Mouse (Mus musculus): ENCODE data around the gene Dmap1.

Dmap1 gene

DNA sequence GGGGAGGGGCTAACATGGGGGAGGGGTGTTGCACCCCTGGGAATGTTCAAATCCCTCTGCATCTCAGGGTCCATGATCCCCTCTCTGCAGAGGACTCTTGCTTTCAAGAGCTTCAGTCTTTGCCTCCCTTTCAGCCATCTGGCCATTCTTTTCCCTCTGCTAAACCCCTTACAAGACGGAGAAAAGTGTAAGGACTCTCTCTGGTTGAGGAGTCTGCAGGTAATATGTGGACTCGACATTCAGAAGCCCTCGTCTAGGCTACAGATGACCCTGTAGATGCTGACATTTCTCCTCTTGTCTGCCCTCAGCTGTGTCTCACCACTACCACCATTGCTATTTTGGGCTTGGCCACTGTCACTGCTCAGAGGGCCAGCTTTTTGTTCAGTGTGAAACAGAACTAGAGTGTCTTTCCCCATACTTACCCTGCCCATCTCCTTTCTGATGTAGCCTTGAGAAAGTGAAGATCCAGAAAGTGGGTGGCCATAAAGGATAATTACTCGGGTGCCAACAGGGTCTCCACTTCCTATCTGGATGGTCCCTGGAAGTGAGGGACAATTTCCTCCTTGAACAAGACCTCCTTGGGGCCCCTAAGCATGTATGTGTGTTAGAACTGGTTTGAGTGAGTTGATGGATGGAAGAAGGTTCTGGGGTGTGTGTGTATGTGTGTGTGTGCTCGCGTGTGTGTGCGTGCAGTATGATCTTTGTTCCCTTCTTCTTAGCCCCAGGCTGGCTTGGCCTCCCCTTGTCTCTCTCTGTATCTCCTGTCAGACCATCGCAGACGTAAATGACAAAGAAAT, 27.2 kb downstream of the Dmap1 start:
- DNase-seq, result no peak

DNA sequence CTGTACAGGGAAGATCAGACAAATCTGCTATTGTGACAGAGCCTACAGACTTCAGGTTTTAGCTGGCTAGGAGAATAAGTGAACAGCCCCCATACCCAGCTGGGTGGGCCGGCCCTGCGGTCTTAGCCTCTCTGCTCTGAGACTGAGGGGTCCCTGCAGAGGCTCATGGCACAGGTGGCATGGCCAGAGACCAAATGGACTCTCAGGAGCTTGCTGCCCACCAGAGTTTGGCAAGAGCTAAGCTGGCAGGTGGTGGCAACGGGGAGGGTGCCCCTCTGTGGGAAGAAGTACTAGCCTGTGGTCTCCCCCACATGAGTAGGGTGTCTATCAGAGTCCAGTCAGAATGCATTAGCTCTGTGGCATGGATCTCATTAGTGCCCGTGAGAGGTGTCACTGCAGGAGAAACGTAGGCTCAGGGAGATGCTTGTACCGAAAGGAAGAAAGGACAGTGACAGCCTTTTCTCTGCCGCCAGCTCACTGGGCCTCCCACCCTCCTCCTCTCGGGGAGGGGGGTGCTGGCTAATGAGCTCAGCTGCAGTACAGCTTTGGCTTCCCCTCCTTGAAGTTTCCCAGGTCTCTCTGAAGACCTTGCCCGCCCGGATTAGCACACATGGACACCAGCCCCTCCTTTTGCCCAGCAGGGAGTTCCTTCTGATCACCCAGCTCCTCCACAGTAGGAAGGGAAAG, 27.9 kb downstream of the Dmap1 start:
- no peak for DNase-seq

DNA sequence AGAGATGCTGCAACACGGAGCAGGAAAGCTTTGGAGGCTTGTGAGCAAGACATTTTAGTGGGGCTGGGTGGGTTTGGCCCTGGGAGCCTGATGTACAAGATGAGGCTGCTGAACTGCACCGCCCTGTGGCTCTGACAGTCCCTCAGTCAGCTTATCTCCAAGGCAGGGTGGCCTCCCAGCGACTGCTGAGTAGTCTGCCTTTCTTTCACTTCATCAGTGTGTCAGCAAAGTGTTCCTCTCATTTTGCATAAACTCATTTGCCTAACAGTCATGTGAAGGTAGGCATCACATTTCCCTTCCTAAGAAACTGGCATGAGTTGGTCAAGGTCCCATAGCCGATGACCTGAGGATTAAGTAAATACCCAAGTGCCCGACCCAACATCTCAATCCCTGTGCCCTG, 29.3 kb downstream of the Dmap1 start:
- no peak for DNase-seq

DNA sequence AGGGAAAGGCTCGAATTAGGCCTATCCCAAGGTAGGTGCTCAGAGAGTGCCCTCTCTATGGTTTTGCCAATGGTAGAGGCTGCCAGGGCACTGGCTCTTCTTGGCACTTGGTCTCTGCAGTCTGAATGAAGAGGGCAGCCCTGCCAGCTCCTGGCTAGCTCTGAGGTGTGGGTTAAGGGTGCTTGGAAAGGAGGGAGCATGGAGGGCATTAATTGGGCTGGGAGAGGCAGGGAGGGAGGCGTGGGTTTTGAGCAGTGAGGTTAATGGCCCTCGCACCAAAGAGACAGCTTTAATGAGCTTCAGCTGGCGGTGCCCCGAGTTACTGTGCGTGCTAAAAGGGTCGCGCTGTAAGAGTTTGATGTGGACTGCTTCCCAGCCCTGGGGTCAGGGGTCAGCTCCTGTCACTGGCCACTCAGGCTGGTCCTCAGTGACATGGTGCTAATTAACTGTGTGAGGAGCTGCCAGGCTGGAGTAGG, 30.4 kb downstream of the Dmap1 start:
- no peak for DNase-seq

DNA sequence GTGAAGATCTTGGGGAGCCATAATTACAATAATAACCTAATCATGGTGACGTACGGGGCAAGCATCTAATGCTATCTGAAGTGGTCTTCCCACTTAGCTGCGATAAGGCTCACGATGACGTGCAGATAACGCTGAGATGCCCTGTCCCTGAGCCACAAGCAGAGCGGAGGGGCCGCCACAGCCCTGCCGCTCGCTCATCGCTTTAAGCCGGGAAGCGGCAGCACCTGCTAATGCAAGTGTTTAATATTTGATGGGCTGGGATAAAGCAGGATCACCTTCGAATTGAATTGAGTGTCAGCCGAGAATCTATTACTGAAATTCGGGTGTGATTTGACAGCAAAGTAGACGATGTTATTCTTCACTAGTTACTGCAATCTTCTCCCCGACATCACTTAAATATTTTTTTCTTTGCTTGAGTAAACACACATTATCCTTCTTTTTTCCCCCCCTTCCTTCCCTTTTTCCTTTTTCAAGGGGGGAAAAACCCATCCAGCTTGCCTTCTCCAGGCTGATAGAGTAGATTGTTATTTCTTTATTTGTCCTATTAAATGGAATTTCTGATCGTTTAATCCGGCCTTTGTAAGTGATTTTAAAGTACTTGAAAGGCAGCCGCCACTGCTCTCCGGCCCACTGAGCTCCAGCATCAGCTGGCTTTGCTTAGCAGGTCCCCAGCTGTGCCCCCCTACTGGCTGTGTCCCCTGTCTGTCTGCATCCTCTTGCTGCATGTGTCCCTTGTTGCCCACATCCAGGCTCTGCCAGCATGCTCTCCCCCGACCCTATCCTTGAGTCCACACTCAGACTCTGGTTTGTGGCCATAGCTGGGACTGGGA, 34.9 kb downstream of the Dmap1 start:
- no peak for DNase-seq

DNA sequence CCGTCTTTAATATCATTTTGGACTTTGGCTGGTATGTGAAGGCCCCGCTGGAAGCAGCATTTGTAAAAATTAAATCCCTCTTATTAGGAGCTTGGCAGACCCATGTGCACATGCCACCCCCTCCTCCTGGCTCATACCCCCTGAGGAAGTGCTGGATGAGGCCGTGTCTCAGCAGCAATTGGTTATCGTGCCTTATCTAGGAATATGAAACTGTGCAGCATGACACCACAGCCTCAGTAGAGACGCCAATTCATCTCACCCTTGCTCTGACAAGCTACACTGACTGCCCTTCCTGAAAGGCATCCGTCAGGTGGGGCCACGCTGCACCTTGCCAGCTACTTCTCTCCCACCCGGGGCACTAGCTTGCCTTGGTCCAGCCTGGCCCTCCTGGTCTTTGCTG, 35.6 kb downstream of the Dmap1 start:
- no peak for DNase-seq

DNA sequence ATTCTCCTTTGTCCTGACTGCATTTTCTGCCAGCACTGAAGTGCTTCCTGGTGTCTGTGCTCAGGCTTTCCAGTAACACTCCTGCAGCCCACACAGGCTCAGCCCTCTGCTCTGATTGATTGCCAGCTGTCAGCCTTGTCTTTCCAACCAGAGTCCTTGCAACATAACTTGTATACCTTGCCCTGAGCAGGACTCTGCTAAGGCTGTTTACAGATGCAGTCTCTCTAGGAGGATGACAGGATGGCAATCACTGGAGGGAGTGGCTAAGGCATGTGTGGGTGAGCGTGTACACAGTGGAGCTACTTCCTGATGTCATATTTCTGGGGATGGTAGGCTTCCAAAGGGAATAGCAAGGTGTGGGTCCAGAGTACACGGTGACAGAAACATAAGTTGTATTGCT, 36.2 kb downstream of the Dmap1 start:
- DNase-seq, result no peak

DNA sequence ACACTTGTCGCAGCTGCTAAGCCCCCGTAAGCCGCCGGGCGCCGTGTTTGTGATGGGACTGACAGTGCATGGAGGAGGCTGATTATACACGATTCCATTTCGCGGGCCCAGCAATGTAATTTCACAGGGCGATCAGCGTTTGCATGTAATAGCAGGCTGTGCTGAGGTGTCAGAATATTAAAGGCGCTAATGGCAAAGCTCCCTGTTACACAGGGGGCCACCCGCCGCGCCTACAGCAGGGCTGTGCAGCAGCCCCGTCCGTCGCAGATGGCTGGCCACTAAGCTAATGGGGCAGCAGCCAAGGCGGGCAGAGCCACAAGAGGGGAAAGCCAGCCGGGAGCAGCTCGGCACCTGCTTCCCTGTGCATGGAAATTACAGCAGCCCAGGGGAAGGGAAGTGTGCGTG, 37.0 kb downstream of the Dmap1 start:
- no peak for DNase-seq

DNA sequence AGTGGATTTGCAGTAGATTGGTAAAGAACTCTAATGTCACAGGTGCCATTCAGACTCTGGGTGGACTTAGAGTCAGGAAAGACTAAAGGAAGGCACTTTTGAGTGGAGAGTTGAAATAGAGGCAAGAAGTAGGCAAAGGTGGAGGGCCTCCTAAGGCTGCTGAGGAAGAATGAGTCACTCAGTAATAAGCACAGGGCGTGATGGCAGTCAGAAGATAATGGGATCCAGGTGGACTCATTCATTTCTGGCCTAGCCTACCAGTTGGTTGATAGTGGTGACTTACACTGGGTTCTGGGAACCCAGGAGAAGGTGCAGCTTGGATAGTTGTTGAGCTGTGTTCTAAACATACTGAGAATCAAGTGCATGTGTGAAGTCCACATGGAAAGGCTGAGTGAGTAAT, 40.3 kb downstream of the Dmap1 start:
- DNase-seq, result no peak

DNA sequence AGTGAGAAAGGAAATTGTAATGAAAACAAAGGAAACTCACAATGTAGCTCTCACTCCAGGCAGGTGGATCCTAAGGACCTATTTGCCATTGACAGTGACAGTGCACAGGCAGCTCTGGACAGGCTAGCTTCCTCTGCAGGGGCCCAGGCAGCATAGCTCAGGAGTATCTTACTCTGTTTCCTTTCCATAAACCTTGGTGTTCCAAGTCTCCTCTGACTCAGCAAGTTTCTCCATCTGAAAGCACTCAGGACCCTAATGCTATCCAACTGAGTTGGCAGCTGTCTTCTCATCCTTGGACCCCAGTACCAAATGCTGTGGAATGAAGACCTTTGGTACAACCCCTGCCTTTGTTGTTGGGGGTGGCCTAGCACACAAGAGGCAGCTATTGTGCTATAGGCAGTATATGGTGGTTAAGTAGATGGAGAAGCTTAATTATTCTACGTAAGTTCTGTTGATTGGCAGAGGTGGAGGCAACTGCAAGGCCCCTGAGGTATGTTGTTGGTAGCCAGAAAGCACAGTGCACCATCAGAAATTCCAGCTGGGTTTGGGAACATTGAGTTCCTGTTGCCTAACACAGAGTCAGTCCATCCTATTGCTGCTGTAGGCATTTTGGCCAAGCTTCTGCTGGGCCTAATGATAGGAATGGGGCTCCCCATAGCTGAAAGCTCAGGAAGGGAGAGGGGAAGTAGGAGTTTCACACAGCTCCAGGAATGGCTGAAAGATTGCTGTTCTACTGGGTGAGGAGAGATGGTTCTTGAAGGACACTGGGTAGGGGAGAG, 41.0 kb downstream of the Dmap1 start:
- no peak for DNase-seq

DNA sequence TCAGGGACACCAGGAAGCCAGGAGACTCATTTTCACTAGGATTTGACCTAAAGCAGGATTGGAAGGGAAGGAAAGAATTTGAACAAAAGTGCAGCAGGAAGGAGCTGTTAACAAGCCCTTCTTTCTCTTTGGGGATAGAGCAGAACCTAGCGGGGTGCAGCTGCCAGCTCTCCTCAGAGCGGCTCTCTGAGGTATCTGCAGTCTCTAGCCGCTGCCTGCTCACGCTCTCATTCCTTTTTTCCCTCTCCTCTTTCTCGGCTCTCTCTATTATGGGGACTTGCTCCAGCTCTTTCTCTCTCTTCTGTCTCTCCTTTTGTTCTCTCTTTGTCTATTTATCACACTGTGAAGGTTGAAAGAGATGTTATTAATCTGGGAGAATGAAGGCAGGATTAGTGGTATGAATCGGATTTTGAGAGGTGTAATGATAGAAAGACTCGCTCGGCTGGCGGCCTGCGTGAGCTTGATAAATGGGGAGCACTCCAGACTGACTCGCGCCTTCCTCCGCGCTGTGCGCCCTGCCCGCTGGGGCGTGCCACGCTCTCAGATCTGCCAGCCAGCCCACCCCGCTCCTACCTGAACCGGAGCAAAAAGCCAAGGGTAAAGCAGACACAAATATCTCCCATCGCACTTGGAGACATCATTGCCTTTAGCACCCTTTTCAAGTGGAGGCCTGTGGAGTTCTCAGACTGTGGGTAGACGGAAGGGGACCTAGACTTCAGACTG, 45.0 kb downstream of the Dmap1 start:
- DNase-seq, result no peak

DNA sequence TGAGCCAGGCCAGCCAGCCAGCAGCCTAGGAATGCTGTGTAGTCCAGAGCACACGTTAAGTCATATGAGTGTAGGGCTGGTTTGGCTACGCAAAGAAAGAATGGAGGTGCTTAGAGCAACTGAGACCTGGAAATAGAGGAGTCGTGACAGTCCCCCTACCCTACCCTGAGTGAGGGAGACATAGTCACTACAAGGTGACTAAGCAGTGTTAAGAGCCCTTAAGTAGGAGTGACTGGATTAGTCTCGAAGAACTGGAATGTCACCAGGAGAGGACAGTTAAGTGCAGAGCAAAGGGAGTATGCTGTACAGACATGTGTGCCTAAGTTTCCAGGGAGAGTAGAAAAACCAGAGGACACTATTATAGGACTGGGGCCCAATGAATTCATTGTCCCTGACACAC, 45.9 kb downstream of the Dmap1 start:
- no peak for DNase-seq

DNA sequence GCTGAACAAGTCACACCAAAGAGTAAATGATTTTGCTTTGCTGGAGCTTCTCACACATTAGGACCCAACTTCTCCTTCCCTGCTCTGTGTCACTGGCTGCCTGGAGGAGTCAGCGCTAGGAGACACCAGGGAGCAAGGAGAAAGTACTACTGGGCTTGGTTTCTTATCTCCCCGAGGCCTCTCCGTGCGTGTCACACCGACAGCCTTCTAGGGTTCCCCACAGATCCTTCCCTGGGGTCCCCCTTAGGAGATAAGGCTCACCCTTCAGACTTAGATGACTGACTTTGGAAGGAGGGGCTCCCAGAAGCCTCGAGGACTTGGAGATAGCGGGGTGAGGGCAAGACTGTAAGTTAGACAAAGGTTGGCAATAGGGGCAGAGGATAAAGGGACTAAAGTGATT, 47.4 kb downstream of the Dmap1 start:
- no peak for DNase-seq

DNA sequence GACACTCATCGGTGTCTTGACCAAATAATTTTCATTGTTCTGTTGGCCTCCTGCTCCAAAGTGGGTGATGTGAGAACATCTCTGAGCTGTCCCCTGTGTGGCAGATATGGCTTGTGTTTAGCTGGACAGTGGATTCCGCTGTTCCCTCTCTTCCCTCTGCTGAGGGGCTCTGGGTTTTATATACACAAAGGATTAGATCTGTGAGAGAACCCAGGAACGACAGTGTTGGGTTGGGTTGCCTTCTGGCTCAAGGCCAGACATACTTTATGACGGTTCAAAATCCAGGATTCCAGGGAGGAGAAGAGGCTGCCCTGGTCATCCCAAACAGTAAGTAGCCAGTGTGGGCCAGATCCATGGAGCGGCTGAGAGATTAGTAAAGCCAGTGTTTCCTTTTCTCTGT, 48.5 kb downstream of the Dmap1 start:
- no peak for DNase-seq

DNA sequence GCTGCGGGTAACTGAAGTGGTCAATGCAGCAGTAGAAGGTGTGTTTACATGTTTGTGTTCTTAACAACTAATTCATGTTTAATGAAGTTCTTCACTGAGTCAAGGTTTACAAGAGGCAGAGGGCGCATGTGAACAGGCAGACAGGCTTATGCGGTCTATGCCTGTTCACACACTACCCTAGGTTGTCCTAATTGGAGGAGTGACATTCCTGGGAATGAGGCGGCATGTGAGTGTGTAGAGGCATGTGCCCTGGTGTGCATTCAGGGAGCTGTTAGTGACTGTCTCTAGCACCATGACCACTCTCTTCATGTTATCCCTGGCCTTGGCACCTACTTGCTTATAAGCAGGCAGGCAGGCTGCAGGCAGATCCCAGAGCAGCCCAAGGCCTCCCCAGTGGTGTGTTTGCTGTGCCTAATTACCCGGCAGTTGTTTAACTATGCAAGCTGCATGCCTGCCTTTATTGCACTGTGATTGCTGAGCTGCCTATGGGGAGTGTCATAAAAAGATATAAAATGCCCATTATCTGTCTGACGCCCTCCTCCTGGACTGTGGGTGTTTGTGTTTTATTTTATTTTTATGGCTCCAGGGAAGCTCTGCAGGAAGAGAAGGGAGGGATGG, 51.9 kb downstream of the Dmap1 start:
- DNase-seq, result no peak

DNA sequence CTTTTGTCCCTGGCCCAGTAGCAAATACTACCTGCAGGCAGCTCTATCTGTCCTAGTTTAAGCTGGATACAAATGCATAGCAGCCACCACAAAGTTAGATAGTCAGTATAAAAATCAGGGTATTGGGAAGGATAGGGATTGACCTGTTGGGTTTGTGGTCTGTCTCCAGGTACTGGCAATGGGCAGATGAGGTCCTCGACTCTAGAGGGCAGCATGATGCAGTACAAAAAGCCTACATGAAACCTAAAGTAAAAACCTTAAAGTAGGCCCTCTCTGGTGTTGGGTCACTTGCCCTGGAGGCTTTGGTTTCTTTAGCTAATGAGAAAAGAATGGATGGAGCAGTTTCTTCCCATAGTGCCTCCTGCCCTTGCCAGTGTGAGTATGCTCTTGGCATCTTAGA, 53.6 kb downstream of the Dmap1 start:
- DNase-seq, result no peak
